Mouse (Mus musculus): ENCODE measurements around the gene Rnf224.

DNA sequence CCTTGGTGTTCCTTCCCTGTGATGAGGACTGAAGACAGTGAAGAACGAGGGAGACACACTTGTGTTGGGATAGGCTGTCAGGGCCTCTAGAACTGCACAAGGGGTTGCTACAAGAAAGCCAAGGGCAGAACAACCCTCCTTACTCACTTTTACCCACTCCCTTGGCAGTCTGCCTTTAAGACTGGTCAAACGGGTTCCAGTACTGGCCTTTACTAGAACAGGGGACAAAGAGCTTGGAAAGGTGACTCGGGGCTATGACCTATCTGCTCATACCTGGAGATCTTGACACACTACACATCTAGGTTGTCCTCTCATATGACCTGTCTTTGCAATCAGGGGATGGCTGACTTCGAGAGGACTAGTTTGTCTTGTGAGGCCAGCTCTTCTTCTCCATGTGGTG, 935 bp upstream of the Rnf224 start:
- TF ChIP-seq CTCF (IDR thresholded peaks at IDR 0.05; ENCODE audit: insufficient read depth, low read length) (no peak), POLR2A (IDR thresholded peaks at IDR 0.05; ENCODE audit: borderline replicate concordance, extremely low read depth, low read depth, low read length) (no peak)
